Mouse (Mus musculus): Measurements from ENCODE around the gene Serinc3. TPM values are rescaled to one million over a fixed set of nuclear protein-coding genes. Genes with fewer than 3 reads are reported as not detected.

Gene Serinc3
- polyA plus RNA-seq, 1 experiment from 2014 or later, result 26.8 TPM

DNA sequence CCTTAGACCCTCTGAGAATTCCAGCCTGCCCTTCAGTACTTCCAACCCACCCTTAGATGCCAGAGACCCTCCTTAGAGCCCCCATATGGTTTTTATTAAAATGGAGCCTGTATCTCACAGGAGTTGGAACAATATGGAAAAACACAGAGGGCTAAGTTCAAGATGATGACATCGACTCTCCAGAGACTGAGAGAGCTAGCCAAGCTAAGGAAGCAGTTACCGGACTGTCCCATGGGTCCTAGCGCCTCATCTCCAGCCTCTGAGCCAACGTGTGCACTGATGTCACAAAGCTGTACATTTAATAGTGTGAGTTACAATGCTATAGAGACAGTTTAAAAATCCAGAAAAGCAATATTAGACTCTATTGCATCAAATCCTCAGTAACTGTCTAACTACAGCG lies 53.9 kb downstream of the Serinc3 start:
- ATAC-seq (ENCODE audit: insufficient number of reproducible peaks, low FRiP score, low TSS enrichment, low read depth) (no peak), DNase-seq (ENCODE audit: low spot score) (no peak)
- Histone ChIP-seq H3K4me1 (ENCODE audit: control insufficient read depth, insufficient read depth, low read length) (no peaks in the 10 kb centered on the region), H3K4me2 (ENCODE audit: low read depth, severe bottlenecking) (no peak overlapping the region), H3K9ac (ENCODE audit: low read length) (no peak overlapping the region), H3K9me3 (ENCODE audit: control insufficient read depth, low read length) (no peaks in the 10 kb centered on the region), H3K4me3 (ENCODE audit: low read depth, low read length) (no peak overlapping the region), H3K27me3 (ENCODE audit: control insufficient read depth, insufficient read depth, low read length) (no peaks in the 10 kb centered on the region), H3K27ac (replicated peaks; ENCODE audit: low read depth, low read length) (no peak overlapping the region), H3K36me3 (ENCODE audit: control insufficient read depth, insufficient read depth, low read length) (no peaks in the 10 kb centered on the region)
- WGBS, result 69% methylated on average over 5 of the region's 5 CpGs

DNA sequence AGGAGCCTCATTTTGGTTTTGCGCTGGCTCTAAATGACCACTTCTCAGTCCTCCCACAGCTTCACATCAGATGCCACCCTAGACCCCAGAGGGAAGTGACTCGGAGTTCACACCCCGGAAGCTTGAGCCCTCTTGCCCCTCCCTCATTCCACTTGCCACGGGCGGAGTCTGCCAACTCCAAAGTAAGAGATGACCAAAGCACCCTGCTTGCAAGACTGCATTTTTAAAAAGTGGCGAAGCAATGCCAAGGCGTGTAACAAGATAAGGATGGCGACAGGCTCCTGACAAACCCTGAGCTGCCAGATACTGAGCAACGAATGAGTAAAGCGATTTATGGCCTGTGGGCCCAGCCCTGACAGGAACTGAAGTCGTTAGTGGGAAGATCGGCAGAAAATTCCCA lies 54.7 kb downstream of the Serinc3 start:
- Histone ChIP-seq H3K9me3 (ENCODE audit: control insufficient read depth, low read length) (no peaks in the 10 kb centered on the region), H3K27me3 (ENCODE audit: control insufficient read depth, insufficient read depth, low read length) (no peaks in the 10 kb centered on the region), H3K36me3 (ENCODE audit: control insufficient read depth, insufficient read depth, low read length) (no peaks in the 10 kb centered on the region), H3K4me1 (ENCODE audit: control insufficient read depth, insufficient read depth, low read length) (no peaks in the 10 kb centered on the region), H3K4me3 (ENCODE audit: low read depth, low read length) (no peak overlapping the region), H3K9ac (ENCODE audit: low read length) (no peak overlapping the region), H3K27ac (replicated peaks; ENCODE audit: low read depth, low read length) (no peak overlapping the region), H3K4me2 (ENCODE audit: low read depth, severe bottlenecking) (no peak overlapping the region)
- WGBS, result 61% methylated on average over 12 of the region's 12 CpGs
- DNase-seq (ENCODE audit: low spot score) (no peak), ATAC-seq (ENCODE audit: insufficient number of reproducible peaks, low FRiP score, low TSS enrichment, low read depth) (no peak)

DNA sequence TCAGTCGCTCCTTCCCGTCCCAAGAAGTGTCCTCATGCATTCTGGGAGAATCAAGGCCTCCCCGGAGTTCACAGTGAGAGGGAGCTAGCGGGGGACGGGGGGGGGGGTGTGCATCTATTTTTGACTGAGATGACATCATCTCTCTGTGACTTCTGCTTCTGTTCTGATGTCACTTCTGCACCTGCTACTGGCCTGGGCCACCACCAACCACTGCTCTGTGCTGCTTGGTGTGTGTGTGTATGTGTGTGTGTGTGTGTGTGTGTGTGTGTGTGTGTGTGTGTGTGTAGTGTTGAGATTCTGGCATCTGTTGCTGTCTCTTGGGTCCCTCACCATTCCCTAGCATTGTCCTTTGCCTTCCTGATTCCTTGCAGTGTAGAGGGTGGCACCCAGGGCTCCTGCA lies 57.4 kb downstream of the Serinc3 start:
- Histone ChIP-seq H3K4me3 (ENCODE audit: low read depth, low read length) (no peak overlapping the region), H3K9ac (ENCODE audit: low read length) (no peak overlapping the region), H3K36me3 (ENCODE audit: control insufficient read depth, insufficient read depth, low read length) (no peaks in the 10 kb centered on the region), H3K4me1 (ENCODE audit: control insufficient read depth, insufficient read depth, low read length) (no peaks in the 10 kb centered on the region), H3K4me2 (ENCODE audit: low read depth, severe bottlenecking) (no peak overlapping the region), H3K9me3 (ENCODE audit: control insufficient read depth, low read length) (no peaks in the 10 kb centered on the region), H3K27me3 (ENCODE audit: control insufficient read depth, insufficient read depth, low read length) (no peaks in the 10 kb centered on the region), H3K27ac (replicated peaks; ENCODE audit: low read depth, low read length) (no peak overlapping the region)
- ATAC-seq (ENCODE audit: insufficient number of reproducible peaks, low FRiP score, low TSS enrichment, low read depth) (no peak), DNase-seq (ENCODE audit: low spot score) (no peak)
- 84% methylated on average over 5 of the region's 5 CpGs for whole genome bisulfite sequencing

DNA sequence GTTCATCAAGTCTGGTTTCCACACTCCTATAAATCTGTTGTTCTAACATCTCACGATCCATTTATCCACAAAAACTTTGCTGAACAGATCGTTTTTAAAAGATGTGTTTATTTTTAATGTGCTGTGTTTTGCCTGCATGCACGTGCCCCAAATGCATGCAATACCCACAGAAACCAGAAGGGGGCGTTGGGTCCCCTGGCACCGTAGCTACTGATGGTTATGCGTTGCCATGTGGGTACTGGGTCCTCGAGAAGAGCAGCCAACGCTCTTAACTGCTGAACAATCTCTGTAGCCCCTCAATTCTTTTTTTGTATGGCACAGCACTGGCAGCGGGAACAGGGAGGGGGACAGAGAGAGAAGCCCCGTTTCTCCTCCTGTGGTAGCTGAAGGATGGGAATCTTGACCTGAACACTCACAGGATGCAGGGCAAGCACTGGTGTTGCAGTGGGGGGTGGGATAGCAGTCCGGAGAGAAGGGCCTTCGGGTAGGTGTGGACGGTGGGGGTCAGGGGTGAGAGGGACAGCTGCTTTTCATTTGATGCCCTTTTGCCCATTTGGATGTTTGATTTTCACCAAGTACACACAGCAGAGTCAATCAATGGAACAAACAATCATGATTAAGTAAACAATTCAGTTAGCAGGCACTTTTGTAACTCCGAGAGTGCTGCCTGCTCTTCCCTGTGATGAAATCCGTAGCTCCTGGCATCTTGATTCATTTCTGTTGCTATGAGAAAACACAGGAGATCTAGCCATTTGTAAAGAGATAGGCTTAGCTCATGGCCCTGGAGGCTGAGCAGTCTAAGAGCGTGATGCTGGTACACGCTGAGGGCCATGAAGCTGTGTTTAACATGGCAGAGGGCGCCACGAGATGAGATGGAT lies 58.3 kb downstream of the Serinc3 start:
- Histone ChIP-seq H3K36me3 (ENCODE audit: control insufficient read depth, insufficient read depth, low read length) (no peaks in the 10 kb centered on the region), H3K4me1 (ENCODE audit: control insufficient read depth, insufficient read depth, low read length) (no peaks in the 10 kb centered on the region), H3K27ac (replicated peaks; ENCODE audit: low read depth, low read length) (no peak overlapping the region), H3K9me3 (ENCODE audit: control insufficient read depth, low read length) (no peaks in the 10 kb centered on the region), H3K4me2 (ENCODE audit: low read depth, severe bottlenecking) (no peak overlapping the region), H3K4me3 (ENCODE audit: low read depth, low read length) (no peak overlapping the region), H3K27me3 (ENCODE audit: control insufficient read depth, insufficient read depth, low read length) (no peaks in the 10 kb centered on the region), H3K9ac (ENCODE audit: low read length) (no peak overlapping the region)
- DNase-seq (ENCODE audit: low spot score) (peak; percentile 72), ATAC-seq (ENCODE audit: insufficient number of reproducible peaks, low FRiP score, low TSS enrichment, low read depth) (no peak)
- WGBS, result 44% methylated on average over 19 of the region's 19 CpGs

DNA sequence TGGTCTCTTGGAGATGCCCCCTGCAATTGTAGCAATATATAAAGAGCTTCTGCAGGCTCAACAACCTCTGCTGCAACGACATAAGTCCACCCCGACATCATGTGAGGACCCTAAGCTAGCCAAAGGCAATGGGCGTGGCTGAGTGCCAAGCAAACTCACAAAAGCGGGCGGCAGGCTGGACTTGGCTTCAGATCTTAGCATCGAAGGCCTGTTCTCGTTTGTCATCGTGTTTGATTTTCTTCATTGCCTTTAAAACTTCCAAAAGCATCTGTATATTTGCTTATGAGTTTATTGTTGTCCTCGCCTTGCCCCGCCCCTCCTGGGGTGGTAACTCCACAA lies 60.9 kb downstream of the Serinc3 start:
- Histone ChIP-seq H3K4me3 (ENCODE audit: low read depth, low read length) (no peak overlapping the region), H3K27ac (replicated peaks; ENCODE audit: low read depth, low read length) (no peak overlapping the region), H3K36me3 (ENCODE audit: control insufficient read depth, insufficient read depth, low read length) (no peaks in the 10 kb centered on the region), H3K9ac (ENCODE audit: low read length) (no peak overlapping the region), H3K4me1 (ENCODE audit: control insufficient read depth, insufficient read depth, low read length) (no peaks in the 10 kb centered on the region), H3K4me2 (ENCODE audit: low read depth, severe bottlenecking) (no peak overlapping the region), H3K27me3 (ENCODE audit: control insufficient read depth, insufficient read depth, low read length) (no peaks in the 10 kb centered on the region), H3K9me3 (ENCODE audit: control insufficient read depth, low read length) (no peaks in the 10 kb centered on the region)
- DNase-seq (ENCODE audit: low spot score), result no peak
- ATAC-seq (ENCODE audit: insufficient number of reproducible peaks, low FRiP score, low TSS enrichment, low read depth), result no peak
- 84% methylated on average over 10 of the region's 10 CpGs for WGBS

DNA sequence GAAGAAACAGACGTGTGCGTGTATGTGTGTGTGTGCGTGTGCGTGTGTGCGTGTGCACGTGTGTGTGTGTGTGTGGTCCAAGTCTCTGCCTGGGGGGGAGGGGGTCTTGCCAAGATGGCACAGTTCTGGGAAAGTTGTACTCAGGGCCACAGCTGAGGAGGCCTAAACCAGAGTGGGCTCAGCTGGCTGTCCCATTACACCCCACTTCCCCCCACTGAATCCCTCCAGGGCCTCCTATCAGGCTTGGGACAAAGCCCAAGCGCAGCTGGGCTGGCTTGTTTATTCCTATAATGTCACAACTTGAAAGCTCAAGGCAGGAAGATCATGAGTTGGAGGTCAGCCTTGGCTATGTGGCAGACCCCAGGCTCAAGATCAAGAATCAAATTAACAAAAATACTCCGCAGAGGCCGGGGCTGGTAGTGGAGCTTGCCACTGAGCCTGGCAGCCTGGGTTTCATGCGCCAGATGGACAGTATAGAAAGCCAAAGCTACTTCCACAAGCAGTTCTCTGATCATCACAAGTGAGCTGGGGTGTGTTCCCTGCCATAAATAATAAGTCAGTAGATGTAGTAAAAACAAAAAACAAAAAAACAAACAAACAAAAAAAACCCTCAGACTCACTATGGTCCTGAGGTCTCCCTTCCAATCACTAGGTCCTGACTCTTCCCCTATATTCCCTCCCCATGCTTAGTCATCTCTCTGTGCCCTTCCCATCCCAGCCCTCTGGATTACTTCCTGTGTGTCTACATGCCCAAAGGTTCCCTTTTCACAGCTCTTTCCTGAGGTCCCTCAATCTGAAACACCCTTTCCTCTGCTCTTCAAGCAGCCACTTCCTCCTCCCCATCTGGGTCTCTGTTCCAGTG lies 61.5 kb downstream of the Serinc3 start:
- ATAC-seq (ENCODE audit: insufficient number of reproducible peaks, low FRiP score, low TSS enrichment, low read depth), result no peak
- no peaks in the 10 kb centered on the region for H3K4me1 ChIP-seq (ENCODE audit: control insufficient read depth, insufficient read depth, low read length)
- no peak overlapping the region for H3K4me3 ChIP-seq (ENCODE audit: low read depth, low read length)
- 96% methylated on average over 10 of the region's 10 CpGs for WGBS
- no peaks in the 10 kb centered on the region for H3K9me3 ChIP-seq (ENCODE audit: control insufficient read depth, low read length)
- no peak for DNase-seq (ENCODE audit: low spot score)
- H3K9ac ChIP-seq (ENCODE audit: low read length), result no peak overlapping the region; the same call in 1 of the 2 replicates
- H3K4me2 ChIP-seq (ENCODE audit: low read depth, severe bottlenecking), result no peak overlapping the region
- no peak overlapping the region for H3K27ac ChIP-seq (replicated peaks; ENCODE audit: low read depth, low read length)
- H3K36me3 ChIP-seq (ENCODE audit: control insufficient read depth, insufficient read depth, low read length), result no peaks in the 10 kb centered on the region
- no peaks in the 10 kb centered on the region for H3K27me3 ChIP-seq (ENCODE audit: control insufficient read depth, insufficient read depth, low read length)

DNA sequence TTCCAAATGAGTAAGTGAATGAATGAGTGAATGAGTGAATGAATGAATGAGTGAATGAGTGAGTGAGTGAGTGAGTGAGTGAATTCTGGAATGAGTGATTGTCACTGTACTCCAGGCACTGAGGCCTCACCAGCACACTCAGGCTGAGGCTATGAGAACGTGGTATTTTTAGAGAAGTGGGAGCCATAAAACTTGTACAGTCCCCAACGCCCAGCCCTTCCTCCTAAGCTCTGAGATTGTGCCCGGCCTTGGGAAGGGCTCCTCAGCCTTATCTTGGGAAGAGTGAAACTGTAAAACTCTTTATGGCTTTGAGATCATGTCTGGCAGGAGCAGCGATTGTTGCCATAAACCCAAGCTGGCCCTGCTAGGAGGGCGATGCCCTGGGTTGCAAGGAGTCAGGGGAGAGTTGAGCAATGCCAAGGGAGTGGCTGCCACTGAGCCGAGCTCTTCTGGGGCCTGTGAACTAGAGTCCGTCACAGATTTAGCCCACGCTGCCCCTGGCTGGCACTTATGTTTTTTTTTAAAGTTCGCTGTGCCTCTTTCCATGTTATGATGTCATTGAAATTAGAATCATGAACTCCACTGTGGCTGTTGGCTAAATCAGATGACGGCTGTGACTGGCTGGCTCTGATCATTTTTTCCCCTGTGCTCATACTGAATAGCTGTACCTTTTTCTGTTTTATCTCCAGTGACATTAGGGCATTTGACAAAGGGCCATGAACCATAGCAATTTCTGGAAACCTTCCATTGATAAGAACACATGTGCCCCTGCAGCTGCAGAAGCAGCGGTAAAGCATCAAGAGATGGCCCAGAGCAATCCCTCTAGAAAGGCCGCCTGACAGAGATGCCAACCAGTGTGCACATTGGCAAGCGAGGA lies 64.6 kb downstream of the Serinc3 start:
- Histone ChIP-seq H3K27me3 (ENCODE audit: control insufficient read depth, insufficient read depth, low read length) (no peaks in the 10 kb centered on the region), H3K4me2 (ENCODE audit: low read depth, severe bottlenecking) (no peak overlapping the region), H3K9me3 (ENCODE audit: control insufficient read depth, low read length) (no peaks in the 10 kb centered on the region), H3K9ac (ENCODE audit: low read length) (no peak overlapping the region), H3K4me3 (ENCODE audit: low read depth, low read length) (no peak overlapping the region), H3K4me1 (ENCODE audit: control insufficient read depth, insufficient read depth, low read length) (no peaks in the 10 kb centered on the region), H3K27ac (replicated peaks; ENCODE audit: low read depth, low read length) (no peak overlapping the region), H3K36me3 (ENCODE audit: control insufficient read depth, insufficient read depth, low read length) (no peaks in the 10 kb centered on the region)
- ATAC-seq (ENCODE audit: insufficient number of reproducible peaks, low FRiP score, low TSS enrichment, low read depth), result no peak
- no peak for DNase-seq (ENCODE audit: low spot score)
- WGBS, result 75% methylated on average over 13 of the region's 13 CpGs

DNA sequence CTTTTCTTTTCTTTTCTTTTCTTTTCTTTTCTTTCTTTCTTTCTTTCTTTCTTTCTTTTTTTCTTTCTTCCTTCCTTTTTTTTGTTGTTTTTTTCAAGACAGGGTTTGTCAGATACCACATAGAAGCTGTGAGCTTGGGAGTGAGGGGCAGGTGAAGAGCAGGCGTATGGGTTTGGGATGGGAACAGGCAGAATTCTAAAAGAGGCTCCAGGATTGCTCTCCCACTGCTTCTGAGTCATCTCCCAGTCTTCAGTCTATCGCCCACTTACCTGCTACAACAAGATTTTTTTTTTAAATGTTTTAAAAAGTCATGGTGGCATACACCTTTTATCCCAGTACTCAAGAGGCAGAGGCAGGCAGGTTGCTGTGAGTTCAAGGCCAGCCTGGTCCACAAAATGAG lies 66.9 kb downstream of the Serinc3 start:
- no peaks in the 10 kb centered on the region for H3K9me3 ChIP-seq (ENCODE audit: control insufficient read depth, low read length)
- H3K27ac ChIP-seq (replicated peaks; ENCODE audit: low read depth, low read length), result no peak overlapping the region
- no peak overlapping the region for H3K4me2 ChIP-seq (ENCODE audit: low read depth, severe bottlenecking)
- ATAC-seq (ENCODE audit: insufficient number of reproducible peaks, low FRiP score, low TSS enrichment, low read depth), result no peak
- no peak for DNase-seq (ENCODE audit: low spot score)
- 82% methylated on average over 2 of the region's 2 CpGs for whole genome bisulfite sequencing
- H3K4me1 ChIP-seq (ENCODE audit: control insufficient read depth, insufficient read depth, low read length), result no peaks in the 10 kb centered on the region
- H3K36me3 ChIP-seq (ENCODE audit: control insufficient read depth, insufficient read depth, low read length), result no peaks in the 10 kb centered on the region
- no peak overlapping the region for H3K9ac ChIP-seq (ENCODE audit: low read length)
- H3K27me3 ChIP-seq (ENCODE audit: control insufficient read depth, insufficient read depth, low read length), result no peaks in the 10 kb centered on the region
- no peak overlapping the region for H3K4me3 ChIP-seq (ENCODE audit: low read depth, low read length)
